Mouse (Mus musculus) stomach, embryonic 15.5 days (tissue): ENCODE measurements around the gene Rpa3. TPM values are rescaled to one million over a fixed set of nuclear protein-coding genes. Genes with fewer than 3 reads are reported as not detected.

Source experiments
- ATAC-seq: fragments of 200-750 bp; cut with Nextera tagmentation; 2 replicates; pipeline ENCODE4 v1.8.0; 2017; ENCODE audit warnings: low read depth, moderate number of reproducible peaks, moderate TSS enrichment; ENCODE audit not compliant: insufficient read depth, low FRiP score
- H3K27ac ChIP-seq: fragments of 300-500 bp; sonication (generic); 2 replicates; pipeline ENCODE4 v1.5.1; 2015; ENCODE audit warnings: mild to moderate bottlenecking, inconsistent platforms
- H3K27me3 ChIP-seq: fragments of 300-500 bp; sonication (generic); replicated peaks from 2 replicates; pipeline ENCODE4 v1.6.1; 2015; ENCODE audit warnings: inconsistent platforms
- H3K36me3 ChIP-seq: fragments of 300-500 bp; sonication (generic); 2 replicates; pipeline ENCODE4 v1.6.1; 2015; ENCODE audit warnings: inconsistent platforms
- H3K4me1 ChIP-seq: fragments of 300-500 bp; sonication (generic); 2 replicates; pipeline ENCODE4 v1.6.1; 2015; ENCODE audit warnings: inconsistent platforms
- H3K4me2 ChIP-seq: fragments of 300-500 bp; sonication (generic); 2 replicates; pipeline ENCODE4 v1.6.1; 2015; ENCODE audit warnings: mild to moderate bottlenecking, inconsistent platforms
- H3K4me3 ChIP-seq: fragments of 300-500 bp; sonication (generic); replicated peaks from 2 replicates; pipeline ENCODE4 v1.5.1; 2015; ENCODE audit warnings: inconsistent platforms
- H3K9ac ChIP-seq: fragments of 300-500 bp; sonication (generic); 2 replicates; pipeline ENCODE4 v1.6.1; 2015; ENCODE audit warnings: inconsistent platforms
- H3K9me3 ChIP-seq: fragments of 300-500 bp; sonication (generic); 2 replicates; pipeline ENCODE4 v1.6.1; 2016; ENCODE audit warnings: inconsistent platforms
- WGBS: fragments of 180-500 bp; shearing (Covaris S2); methylation state at CpG from one replicate; pipeline ENCODE4 v1.1.7; 2015; 5-methylcytosine and 5-hydroxymethylcytosine counted together
- polyA plus RNA-seq: library from polyadenylated mRNA; unstranded; fragments of >200 nt; fragmentation: Nextera tagmentation; extraction: Ambion mirVana; gene quantifications from 2 replicates; pipeline ENCODE4 v1.2.1, GENCODE M21; 2015

Rpa3 gene
- polyA plus RNA-seq, 1 experiment from 2014 or later = 153 TPM

DNA sequence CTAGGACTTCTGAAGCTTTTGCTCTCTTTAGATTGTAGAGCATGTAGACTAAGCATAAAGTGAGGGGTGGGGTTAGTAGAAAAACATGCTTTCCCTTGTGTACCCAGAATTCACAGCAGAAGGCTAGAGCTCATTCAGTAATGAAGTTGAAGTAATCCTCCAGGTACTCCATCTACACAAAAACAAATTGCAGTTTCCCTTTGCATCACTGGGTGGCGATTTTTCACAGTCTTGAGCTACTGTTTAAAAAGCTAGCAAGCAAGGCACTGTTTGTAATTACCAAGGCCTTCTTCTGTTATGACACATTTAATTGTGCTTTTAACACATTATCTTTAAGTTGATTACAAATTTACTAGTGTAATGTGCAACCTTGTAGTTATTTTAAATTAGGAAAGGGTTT lies 16.1 kb upstream of the Rpa3 start:
- no peaks in the 10 kb centered on the region for H3K9me3 ChIP-seq
- no peaks in the 10 kb centered on the region for H3K27me3 ChIP-seq
- no peak overlapping the region for H3K27ac ChIP-seq
- no peak for ATAC-seq
- H3K4me1 ChIP-seq = no peaks in the 10 kb centered on the region
- H3K9ac ChIP-seq = no peak overlapping the region
- no peak overlapping the region for H3K4me3 ChIP-seq
- H3K36me3 ChIP-seq = no peaks in the 10 kb centered on the region
- WGBS = 19% methylated on average over 1 of the region's 1 CpGs
- no peak overlapping the region for H3K4me2 ChIP-seq

DNA sequence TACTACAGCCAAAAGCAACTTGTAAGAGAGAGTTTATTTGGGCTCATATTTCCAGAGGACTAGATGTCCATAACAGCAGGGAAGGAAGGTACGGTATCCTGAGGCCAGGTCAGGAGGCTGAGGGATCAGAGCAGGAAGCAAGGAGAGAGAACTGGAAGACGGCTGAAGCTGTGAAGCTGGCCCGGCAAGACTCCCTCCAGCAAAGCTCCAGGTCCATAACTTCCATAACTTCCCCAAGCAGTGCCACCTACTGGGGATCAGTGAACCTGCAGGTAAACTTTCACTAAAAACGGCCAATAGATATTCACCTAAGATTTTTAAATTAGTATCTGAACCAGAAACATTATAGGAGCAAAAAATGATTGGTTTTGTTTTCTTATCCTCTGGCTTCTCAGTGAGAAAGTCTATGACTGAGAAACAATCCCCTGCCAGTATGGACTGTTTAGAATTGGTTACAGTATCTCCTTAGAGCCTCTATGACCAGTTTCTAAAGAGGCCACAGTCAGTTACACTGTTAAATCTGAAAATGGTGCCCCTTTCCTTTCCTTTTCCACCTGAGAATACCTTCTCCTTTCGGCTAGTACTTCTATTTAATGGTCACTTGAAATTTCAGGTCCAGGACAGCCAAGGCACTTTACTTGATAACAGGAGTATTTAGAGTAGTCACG lies 15.5 kb upstream of the Rpa3 start:
- Histone ChIP-seq H3K4me1 (peaks cover 4% of the 10 kb centered on the region; the same call in 1 of the 2 replicates), H3K9ac (no peak overlapping the region), H3K4me2 (no peak overlapping the region), H3K27ac (no peak overlapping the region), H3K9me3 (no peaks in the 10 kb centered on the region), H3K27me3 (no peaks in the 10 kb centered on the region), H3K4me3 (no peak overlapping the region), H3K36me3 (no peaks in the 10 kb centered on the region)
- WGBS = 36% methylated on average over 6 of the region's 6 CpGs
- no peak for ATAC-seq

DNA sequence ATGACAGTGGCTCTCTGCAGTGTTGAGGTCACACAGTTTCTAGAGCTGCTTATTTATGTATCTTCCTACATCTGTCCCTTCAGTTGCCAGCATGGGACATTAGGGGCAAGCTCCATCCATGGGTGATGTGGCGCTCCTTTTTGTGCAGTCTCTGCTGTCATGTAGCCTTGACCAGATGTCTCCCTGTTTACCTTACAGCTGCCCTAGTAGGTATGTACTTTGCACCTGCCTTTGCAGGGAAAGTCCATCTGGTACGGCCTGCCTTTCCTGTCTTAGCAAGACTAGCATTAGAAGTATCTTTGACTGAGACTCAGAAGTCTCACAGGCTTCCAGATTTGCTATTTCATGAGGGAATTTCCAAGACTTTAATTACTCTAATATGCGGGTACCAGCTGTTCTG lies 12.1 kb upstream of the Rpa3 start:
- Histone ChIP-seq H3K4me3 (no peak overlapping the region), H3K4me1 (peaks cover 7% of the 10 kb centered on the region; the same call in 1 of the 2 replicates), H3K9ac (no peak overlapping the region), H3K9me3 (no peaks in the 10 kb centered on the region), H3K4me2 (no peak overlapping the region), H3K27ac (no peak overlapping the region), H3K27me3 (no peaks in the 10 kb centered on the region), H3K36me3 (no peaks in the 10 kb centered on the region)
- peak; percentile 66; the same call in 1 of the 2 replicates for ATAC-seq
- WGBS = 72% methylated on average over 3 of the region's 3 CpGs

DNA sequence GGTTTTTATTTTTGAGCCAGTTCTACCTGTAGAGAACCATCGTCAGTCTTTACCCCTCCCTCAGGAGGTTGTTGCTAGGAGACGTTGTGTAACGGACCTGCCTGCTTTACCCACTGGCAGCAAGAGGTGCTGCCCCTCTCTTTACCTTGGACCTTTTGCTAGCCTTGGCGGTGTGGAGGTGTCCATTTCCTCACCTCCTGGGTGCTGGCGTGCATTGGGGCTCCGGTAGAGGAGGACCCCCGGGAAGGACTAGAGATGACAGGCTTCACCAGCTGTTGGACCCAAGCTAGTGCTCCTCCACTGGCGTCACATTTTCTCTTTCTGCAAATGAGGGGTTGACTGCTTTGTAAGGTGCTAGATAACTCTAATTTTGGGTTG lies 683 bp upstream of the Rpa3 start:
- Histone ChIP-seq H3K4me3 (peak overlapping the region; percentile 83), H3K27ac (peak overlapping the region; percentile 80), H3K9me3 (no peaks in the 10 kb centered on the region), H3K4me2 (peak overlapping the region; percentile 95), H3K4me1 (no peaks in the 10 kb centered on the region), H3K36me3 (no peaks in the 10 kb centered on the region), H3K9ac (peak overlapping the region; percentile 51), H3K27me3 (no peaks in the 10 kb centered on the region)
- no peak; the same call in 1 of the 2 replicates for ATAC-seq
- 0% methylated on average over 8 of the region's 8 CpGs for WGBS

DNA sequence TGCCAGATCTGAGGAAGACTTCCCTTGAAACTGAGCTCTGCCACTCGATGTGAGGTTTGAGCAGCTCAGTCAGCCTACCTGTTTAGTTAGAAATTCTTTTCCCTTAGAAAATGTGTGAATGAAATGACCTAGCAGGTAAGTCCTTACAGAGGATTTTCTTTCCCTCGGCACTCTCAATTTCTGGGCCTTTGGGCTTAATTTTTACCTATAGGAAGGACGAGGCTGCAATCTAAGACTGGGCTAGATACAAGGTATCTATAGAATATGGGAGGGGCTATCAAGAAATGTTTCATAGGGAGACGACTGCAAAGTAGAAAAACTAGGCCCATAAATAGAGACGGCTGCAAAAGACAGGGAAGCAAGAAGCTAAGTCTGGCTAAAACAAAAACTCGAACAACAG lies 657 bp downstream of the Rpa3 start:
- Histone ChIP-seq H3K4me2 (peak overlapping the region; percentile 54), H3K36me3 (0 out of 2 replicates have a peak, but pooled peaks cover 3% of the 10 kb centered on the region), H3K9me3 (no peaks in the 10 kb centered on the region), H3K27ac (peak overlapping the region; percentile 48; the same call in 1 of the 2 replicates), H3K27me3 (no peaks in the 10 kb centered on the region), H3K9ac (peak overlapping the region; percentile 42; the same call in 1 of the 2 replicates), H3K4me3 (peak overlapping the region; percentile 83), H3K4me1 (no peaks in the 10 kb centered on the region)
- 7% methylated on average over 6 of the region's 6 CpGs for WGBS
- ATAC-seq = no peak

DNA sequence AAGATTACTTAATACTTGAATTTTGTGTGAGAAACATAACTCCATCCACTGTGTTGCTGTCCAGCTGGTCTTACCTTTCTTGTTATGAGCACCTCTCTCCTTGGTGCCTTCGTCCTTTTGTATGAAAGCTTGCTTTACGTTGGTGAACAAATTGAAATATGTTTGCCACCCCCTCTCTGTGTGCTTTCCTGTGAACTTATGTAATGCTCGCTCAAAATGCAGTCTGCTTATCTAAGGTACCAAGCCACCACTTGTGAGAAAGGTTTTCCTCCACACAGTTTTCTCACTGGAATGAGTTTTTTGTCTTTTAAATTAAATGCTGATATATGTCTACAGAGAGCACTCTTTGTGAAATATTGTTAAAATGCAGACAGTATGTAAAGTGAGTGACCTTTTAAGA lies 30.4 kb downstream of the Rpa3 start:
- peaks cover 13% of the 10 kb centered on the region for H3K36me3 ChIP-seq
- H3K9me3 ChIP-seq = no peaks in the 10 kb centered on the region
- no peak overlapping the region for H3K9ac ChIP-seq
- H3K4me2 ChIP-seq = no peak overlapping the region
- H3K27me3 ChIP-seq = no peaks in the 10 kb centered on the region
- H3K27ac ChIP-seq = no peak overlapping the region
- no peak overlapping the region for H3K4me3 ChIP-seq
- WGBS = 82% methylated on average over 3 of the region's 3 CpGs
- ATAC-seq = no peak
- H3K4me1 ChIP-seq = no peaks in the 10 kb centered on the region

DNA sequence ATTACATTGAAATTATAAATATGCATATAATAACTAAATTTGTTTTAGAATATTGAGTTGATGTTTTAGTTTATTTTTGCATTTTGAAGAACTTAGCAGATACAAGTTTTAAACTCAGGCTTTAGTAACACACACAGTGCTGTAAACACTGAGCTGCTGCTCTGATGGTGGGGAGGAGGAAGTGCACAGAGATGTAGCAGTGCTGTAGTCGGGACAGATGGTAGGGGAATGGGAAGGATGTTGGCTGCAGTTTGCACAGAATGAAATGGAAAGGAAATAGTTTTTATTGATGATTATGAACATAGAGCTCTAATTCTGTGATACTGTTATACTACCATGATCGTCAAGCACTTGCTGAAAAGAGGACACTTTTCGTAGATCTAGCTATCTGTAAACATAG lies 31.9 kb downstream of the Rpa3 start:
- Histone ChIP-seq H3K9me3 (no peaks in the 10 kb centered on the region), H3K4me2 (no peak overlapping the region), H3K4me3 (no peak overlapping the region), H3K36me3 (peaks cover 14% of the 10 kb centered on the region), H3K27me3 (no peaks in the 10 kb centered on the region), H3K4me1 (no peaks in the 10 kb centered on the region), H3K27ac (no peak overlapping the region), H3K9ac (no peak overlapping the region)
- no peak for ATAC-seq
- WGBS = 79% methylated on average over 3 of the region's 3 CpGs

DNA sequence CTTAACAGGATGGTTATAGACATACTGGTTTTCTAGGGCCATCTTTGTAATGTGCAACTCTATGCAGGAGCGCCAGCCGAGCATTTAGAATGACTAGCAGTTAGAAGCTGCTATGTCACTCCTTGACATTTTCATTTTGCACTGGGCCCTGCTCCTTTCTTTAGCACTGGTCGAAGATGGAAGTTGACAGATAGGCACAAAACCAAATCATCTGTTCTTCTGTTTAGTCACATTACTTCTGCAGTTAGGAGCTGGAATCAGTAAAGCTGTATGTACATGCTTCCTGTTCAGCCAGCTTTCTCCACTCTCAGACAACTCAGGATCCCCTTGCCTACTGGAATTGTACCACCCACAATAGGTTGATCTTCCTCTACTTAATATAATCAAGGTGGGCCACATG lies 48.3 kb downstream of the Rpa3 start:
- Histone ChIP-seq H3K4me1 (peaks cover 8% of the 10 kb centered on the region; the same call in 1 of the 2 replicates), H3K4me2 (peak overlapping the region; percentile 55; the same call in 1 of the 2 replicates), H3K36me3 (peaks cover 8% of the 10 kb centered on the region; the same call in 1 of the 2 replicates), H3K9ac (no peak overlapping the region), H3K9me3 (no peaks in the 10 kb centered on the region), H3K27ac (no peak overlapping the region), H3K27me3 (no peaks in the 10 kb centered on the region), H3K4me3 (no peak overlapping the region; the same call in 1 of the 2 replicates)
- no peak for ATAC-seq
- 91% methylated on average over 3 of the region's 3 CpGs for WGBS

DNA sequence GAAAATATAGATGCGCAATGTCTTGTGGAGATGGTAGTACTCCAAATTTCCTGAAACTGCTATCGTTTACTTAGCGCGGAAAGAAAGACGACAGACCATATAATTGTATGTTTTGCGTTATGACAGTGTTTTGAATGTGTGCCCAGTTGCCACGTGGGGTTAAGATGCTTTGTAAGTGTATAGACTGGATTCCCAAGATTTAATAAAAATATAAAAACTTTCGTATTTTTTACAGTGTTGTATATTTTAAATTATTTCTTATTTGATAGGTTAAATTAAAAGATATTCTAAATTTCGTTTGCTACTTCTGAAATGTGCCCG lies 49.1 kb downstream of the Rpa3 start:
- H3K9ac ChIP-seq = peak overlapping the region; percentile 84; the same call in 1 of the 2 replicates
- H3K27me3 ChIP-seq = no peaks in the 10 kb centered on the region
- peak overlapping the region; percentile 80 for H3K4me3 ChIP-seq
- H3K36me3 ChIP-seq = peaks cover 2% of the 10 kb centered on the region; the same call in 1 of the 2 replicates
- WGBS = 10% methylated on average over 10 of the region's 10 CpGs
- no peaks in the 10 kb centered on the region for H3K9me3 ChIP-seq
- ATAC-seq = no peak
- H3K27ac ChIP-seq = peak overlapping the region; percentile 95
- H3K4me2 ChIP-seq = peak overlapping the region; percentile 55
- peaks cover 8% of the 10 kb centered on the region; the same call in 1 of the 2 replicates for H3K4me1 ChIP-seq

DNA sequence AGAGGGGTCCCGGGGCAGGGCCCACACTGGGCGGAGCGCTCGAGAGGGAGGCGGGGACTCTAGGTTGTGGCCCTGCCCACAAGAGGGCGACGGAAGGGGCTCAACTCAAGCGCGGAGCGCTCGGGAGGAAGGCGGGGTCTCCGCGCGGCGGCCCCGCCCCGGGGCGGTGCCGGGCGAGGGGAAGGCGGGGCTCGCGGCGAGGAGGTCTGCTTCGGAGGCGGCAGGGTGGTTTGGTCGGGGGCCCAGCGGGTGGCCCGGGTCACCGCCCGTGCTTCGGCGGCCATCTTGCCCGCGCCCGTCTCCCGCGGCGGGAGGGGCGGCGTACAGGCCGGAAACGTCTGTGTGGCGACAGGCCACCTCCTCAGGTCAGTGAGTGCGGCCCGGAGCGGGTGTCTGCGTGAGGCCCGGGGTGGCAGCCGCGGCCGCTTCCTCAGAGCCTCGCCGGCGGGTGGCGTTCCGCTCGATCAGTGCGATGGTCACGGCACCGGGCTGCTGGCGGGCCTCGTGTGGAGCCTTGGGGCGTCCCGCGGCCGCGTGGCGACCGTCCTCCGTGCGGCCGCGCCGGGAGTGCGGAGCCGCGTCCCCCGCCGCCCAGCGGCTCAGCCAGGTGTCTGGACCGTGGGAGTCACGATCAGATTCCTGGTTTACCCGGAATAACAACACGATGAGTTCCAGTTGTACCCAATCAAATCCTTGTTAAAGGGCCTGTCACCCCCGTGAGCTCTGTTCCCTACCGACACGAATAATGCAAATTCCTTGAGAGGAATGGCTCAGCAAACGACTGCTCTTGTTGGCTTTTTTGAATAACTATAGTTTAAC lies 49.7 kb downstream of the Rpa3 start, which contains the start of gene Mios:
Gene Mios (plus strand): TSS at position 176 of the 819 bp plus-strand sequence.
- Histone ChIP-seq H3K9me3 (no peaks in the 10 kb centered on the region), H3K9ac (peak within 1 kb of the TSS; percentile 84), H3K27me3 (no peaks in the 10 kb centered on the region), H3K36me3 (no peaks in the 10 kb centered on the region), H3K27ac (peak within 1 kb of the TSS; percentile 95), H3K4me2 (peak within 1 kb of the TSS; percentile 55), H3K4me3 (peak within 1 kb of the TSS; percentile 80), H3K4me1 (peaks cover 8% of the 10 kb centered on the region; the same call in 1 of the 2 replicates)
- under 1% methylated on average over 88 of the region's 90 CpGs for WGBS
- peak; percentile 96 for ATAC-seq
